Comparison of ENCODE assay signal across 9 mouse cellular contexts in genomic region chr13:118403544-118403943, GRCm38 (mm10). TPM values are rescaled to one million over a fixed set of nuclear protein-coding genes. Genes with fewer than 3 reads are reported as not detected.
DNase-seq lines count a peak whose midpoint lies in the region; ATAC-seq and TF ChIP-seq lines count a peak whose summit lies in the region.
"Had no signal": no experiment of that assay in that cellular context is flagged by ENCODE, and none has a peak within 500 bp of the region (broad histone marks: within the 10 kb centered on the region; RNA-seq: fewer than 3 reads in every experiment).

No protein-coding gene starts in this region.

- H3K27me3 ChIP-seq in cerebellum, adult 2 months (ENCODE audit: control insufficient read depth, insufficient read depth, low read length) = no peaks in the 10 kb centered on the region
- H3K27me3 ChIP-seq in forebrain, embryonic 12.5 days = peaks cover 4% of the 10 kb centered on the region; the same call in 1 of the 2 replicates

- no peaks in the 10 kb centered on the region for H3K4me1 ChIP-seq in cerebellum, adult 2 months (ENCODE audit: control insufficient read depth, insufficient read depth, low read length)
- H3K4me1 ChIP-seq in lung, adult 2 months (ENCODE audit: control insufficient read depth, insufficient read depth, low read length) = no peaks in the 10 kb centered on the region
- H3K4me1 ChIP-seq in forebrain, embryonic 12.5 days = no peaks in the 10 kb centered on the region

- DNase-seq in cerebellum, adult 2 months = no peak
- no peak for DNase-seq in cerebellum, postnatal 36 days
- no peak for DNase-seq in lung, adult 2 months
- DNase-seq in lung, adult 18-20 months = no peak
- DNase-seq in retina, postnatal 7 days (ENCODE audit: low read depth, low spot score) = peak; percentile 37
- no peak for DNase-seq in cerebellum, adult 8-10 months
- DNase-seq: B cell, adult 2 months had no signal

- 0 out of 2 replicates have a peak, but pooled peaks have one; percentile 23 for ATAC-seq in forebrain, embryonic 12.5 days (ENCODE audit: low FRiP score)
- ATAC-seq in erythroblast, adult 5-6 weeks (replicated peaks; ENCODE audit: low FRiP score, poor library complexity, severe bottlenecking) = no peak

- no peak overlapping the region for H3K9ac ChIP-seq in forebrain, embryonic 12.5 days

- peak; percentile 54; the same call in 1 of the 2 replicates for TF ChIP-seq CTCF in cerebellum, adult 2 months (IDR thresholded peaks at IDR 0.05; ENCODE audit: borderline replicate concordance, insufficient read depth, low read depth, low read length)
- peak; percentile 47; the same call in 1 of the 2 replicates for TF ChIP-seq CTCF in lung, adult 2 months (IDR thresholded peaks at IDR 0.05; ENCODE audit: insufficient read depth, low read length)

- no peaks in the 10 kb centered on the region for H3K9me3 ChIP-seq in forebrain, embryonic 12.5 days

- no peak overlapping the region for H3K27ac ChIP-seq in cerebellum, adult 2 months (ENCODE audit: insufficient read depth, low read length)
- H3K27ac ChIP-seq in forebrain, embryonic 12.5 days = no peak overlapping the region

- no peak for TF ChIP-seq POLR2A in cerebellum, adult 2 months (IDR thresholded peaks at IDR 0.05; ENCODE audit: borderline replicate concordance, insufficient read depth, low read length)
- no peak for TF ChIP-seq POLR2A in lung, adult 2 months (IDR thresholded peaks at IDR 0.05; ENCODE audit: borderline replicate concordance, extremely low read depth, low read depth, low read length)

- H3K4me3 ChIP-seq in cerebellum, adult 2 months (replicated peaks; ENCODE audit: insufficient read depth, low read depth, low read length) = no peak overlapping the region
- no peak overlapping the region for H3K4me3 ChIP-seq in lung, adult 2 months (replicated peaks; ENCODE audit: extremely low read depth, low read depth, low read length)
- H3K4me3 ChIP-seq in forebrain, embryonic 12.5 days (replicated peaks) = no peak overlapping the region

- no peak overlapping the region for H3K4me2 ChIP-seq in forebrain, embryonic 12.5 days

- no peaks in the 10 kb centered on the region for H3K36me3 ChIP-seq in forebrain, embryonic 12.5 days (replicated peaks)

RNA-seq across cellular contexts. Expression of gene Mrps30, which starts 16.5 kb away (rescaled TPM):
- polyA plus RNA-seq in cerebellum, adult 2 months (2012; rRNA removed) = 15.1 and 16.1 TPM in 2 replicates
- 12.3 and 17.3 TPM in 2 replicates for polyA plus RNA-seq in lung, adult 2 months (2012; rRNA removed)
- polyA plus RNA-seq in forebrain, embryonic 12.5 days (2016; fragmentation: Nextera tagmentation; extraction: Ambion mirVana) = 32.2 and 35.5 TPM in 2 replicates
- 6.9 and 14.6 TPM in 2 replicates for total RNA-seq in erythroblast, adult 5-6 weeks (2015; ENCODE audit: low replicate concordance)
- total RNA-seq in erythroblast, adult 5-6 weeks (2017; ENCODE audit: low replicate concordance) = 7.1 and 8.8 TPM in 2 replicates

RNA-seq across cellular contexts. Expression of gene B430218F22Rik, which starts 17.1 kb away (rescaled TPM):
- polyA plus RNA-seq in cerebellum, adult 2 months (2012; rRNA removed) = 0.39 and 0.54 TPM in 2 replicates
- not detected in 2 replicates for polyA plus RNA-seq in lung, adult 2 months (2012; rRNA removed)
- polyA plus RNA-seq in forebrain, embryonic 12.5 days (2016; fragmentation: Nextera tagmentation; extraction: Ambion mirVana) = 0.46 and 1.4 TPM in 2 replicates
- not detected in 2 replicates for total RNA-seq in erythroblast, adult 5-6 weeks (2015; ENCODE audit: low replicate concordance)
- total RNA-seq in erythroblast, adult 5-6 weeks (2017; ENCODE audit: low replicate concordance) = not detected in 2 replicates
